Mouse (Mus musculus): ENCODE data around the gene Wdr95.

GRCm38 (mm10) chr5:149616817-149617216 lies 88.3 kb downstream of the Wdr95 start:
- no peak for TF ChIP-seq POLR2A (IDR thresholded peaks at IDR 0.05; ENCODE audit: extremely low read depth, insufficient read depth, low read length)
- TF ChIP-seq CTCF (IDR thresholded peaks at IDR 0.05; ENCODE audit: low read depth, low read length) = no peak

All from liver, adult 2 months (tissue).